Mouse (Mus musculus): ENCODE data around the gene Cobl.

Cobl gene

DNA sequence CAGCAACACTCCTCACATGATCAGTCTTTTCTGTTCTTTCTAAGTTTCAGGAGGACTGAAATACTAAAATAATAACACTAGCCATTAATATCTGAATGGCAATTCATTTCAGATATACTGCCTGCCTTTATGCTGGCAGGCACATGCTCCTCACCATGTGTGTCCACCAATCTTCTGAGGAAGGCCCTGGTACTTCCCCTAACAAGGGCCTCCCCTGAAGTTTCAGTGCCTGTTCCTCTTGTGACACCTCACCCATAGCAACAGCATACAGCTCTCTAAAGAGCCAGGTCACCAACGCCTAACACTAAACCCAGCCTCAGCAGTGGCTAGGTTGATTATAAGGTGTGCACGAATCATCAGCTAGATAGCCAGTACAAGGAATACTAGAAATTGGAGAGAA, 20.5 kb downstream of the Cobl start:
- DNase-seq (ENCODE audit: inconsistent ontology term) = no peak

DNA sequence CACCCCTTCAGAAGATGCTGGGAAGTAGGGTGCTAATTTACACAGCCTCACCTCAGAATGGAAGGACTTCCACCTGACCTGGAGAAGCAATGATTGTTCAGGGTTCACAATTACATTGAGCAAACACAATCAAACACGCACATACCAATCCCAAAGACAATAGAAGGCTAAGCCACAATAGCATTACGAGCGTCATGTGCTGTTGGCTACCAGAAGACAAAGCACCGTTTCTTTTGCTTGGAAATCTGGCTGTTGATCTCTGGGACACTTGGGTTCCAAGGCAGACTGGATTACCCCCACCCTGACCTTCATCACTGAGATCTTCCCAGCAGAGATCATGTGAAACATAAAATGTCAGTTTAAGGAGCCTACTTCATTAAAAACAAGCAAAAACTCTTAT, 21.1 kb downstream of the Cobl start:
- no peak for DNase-seq (ENCODE audit: inconsistent ontology term)

DNA sequence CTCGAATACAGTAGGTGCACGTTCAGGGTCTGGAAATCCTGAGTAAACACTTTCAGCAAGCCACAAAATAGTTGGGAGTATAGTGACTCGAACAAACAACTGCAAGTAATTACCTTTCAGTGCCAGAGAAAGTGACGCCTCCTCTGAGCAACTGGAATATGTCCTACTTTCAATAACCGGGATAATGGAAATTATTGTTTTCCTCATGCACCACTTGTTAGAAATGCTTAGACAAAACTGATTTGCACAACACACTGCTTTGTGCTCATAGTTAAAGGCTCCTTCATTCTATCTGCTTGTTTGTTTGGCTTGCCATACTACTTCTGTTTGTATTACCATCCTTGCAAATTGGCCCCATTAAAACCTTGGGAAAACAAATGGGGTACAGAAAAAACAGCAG, 21.6 kb downstream of the Cobl start:
- DNase-seq (ENCODE audit: inconsistent ontology term) = peak; percentile 80

DNA sequence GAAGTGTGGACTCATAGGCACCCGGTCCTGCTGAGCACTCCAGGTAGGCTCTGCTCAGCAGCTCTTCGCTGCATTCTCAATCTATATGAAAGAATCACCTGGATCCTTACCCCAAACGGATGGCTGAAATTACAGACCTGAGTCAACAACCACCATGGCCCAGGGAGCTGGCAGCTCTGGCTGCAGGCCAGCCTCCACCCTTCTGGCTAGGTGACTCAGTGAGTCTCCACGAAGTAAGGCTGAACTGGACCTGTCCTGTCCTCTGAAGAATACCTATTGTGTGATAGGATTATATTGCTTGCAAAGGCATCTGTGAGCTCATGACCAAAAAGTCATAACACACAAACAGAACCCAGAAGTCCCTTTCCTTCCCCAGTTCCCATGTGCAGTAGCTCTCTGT, 22.5 kb downstream of the Cobl start:
- peak; percentile 40 for DNase-seq (ENCODE audit: inconsistent ontology term)

DNA sequence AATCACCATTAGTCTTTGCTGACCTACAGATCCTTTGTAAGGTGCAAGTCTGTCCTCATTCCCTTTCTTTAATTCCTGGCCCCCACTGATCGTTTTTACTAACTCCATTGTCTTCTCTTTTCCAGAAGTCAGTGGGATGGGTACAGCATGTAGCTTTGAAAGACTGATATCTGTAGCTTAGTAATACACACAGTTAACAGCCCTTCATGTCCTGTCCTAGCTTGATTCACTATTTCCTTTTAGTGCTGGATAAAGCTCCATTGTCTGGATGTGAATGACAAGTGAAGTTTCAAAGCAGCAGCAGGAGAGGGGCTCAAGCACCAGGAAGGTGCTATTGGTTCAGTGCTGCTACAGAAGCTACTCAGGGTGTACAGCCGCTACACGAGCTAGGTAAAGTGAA, 28.9 kb downstream of the Cobl start:
- no peak for DNase-seq (ENCODE audit: inconsistent ontology term)

DNA sequence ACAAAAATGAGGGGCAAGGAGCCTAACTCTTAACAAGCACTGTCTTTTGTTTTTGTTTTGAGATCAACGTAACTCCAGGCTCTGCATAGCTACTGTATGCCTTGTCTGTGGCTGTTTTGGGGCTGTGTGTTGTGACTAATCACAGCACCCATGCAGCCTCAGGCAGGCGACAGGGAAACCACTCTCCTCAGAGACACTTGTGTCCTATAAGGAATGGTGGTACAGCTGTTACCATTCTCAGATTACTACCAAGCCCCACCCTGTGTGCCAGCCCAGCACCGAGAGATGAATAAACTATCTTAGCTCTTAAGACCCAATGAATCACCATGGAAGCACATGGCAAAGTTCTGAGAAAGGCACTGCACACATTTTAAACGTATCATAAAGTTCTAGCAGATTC, 29.7 kb downstream of the Cobl start:
- no peak for DNase-seq (ENCODE audit: inconsistent ontology term)

DNA sequence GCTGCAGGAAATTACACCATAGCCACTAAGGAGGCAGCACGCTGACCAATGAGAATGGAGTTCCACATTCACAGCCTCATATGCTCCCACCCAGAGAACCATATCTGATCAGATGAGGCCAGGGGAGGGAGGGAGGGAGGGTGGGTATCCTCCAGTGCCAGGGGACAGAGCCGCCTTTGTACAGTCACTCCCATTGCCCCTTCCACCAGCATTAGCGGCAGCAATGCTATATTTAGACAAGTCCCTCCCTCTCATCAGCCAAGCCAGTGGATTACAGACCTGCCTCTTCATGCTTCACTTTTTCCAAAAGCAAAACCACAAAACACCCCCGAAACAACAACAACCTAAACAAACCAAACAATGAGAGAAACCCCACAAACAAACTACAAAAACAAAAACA, 30.2 kb downstream of the Cobl start:
- peak; percentile 73 for DNase-seq (ENCODE audit: inconsistent ontology term)

DNA sequence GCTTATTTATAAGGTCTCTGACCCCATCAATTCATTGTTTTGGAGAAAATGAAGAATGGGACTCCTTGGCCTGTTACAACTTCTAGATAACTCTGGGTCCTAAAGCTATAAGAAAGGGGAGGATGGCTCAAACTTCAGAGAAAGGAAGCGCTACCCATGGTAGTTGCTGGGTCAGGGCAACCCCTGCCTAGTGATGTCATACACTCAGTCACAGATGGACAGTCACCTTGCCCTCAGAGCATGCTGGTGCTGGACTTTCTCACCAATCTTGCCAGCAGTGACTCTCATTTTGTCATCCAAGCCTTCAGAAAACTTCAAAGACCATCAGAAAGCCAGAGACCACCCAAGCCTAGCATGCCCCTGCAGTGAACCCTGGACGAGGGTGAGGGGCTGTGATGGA, 32.8 kb downstream of the Cobl start:
- DNase-seq (ENCODE audit: inconsistent ontology term) = no peak

DNA sequence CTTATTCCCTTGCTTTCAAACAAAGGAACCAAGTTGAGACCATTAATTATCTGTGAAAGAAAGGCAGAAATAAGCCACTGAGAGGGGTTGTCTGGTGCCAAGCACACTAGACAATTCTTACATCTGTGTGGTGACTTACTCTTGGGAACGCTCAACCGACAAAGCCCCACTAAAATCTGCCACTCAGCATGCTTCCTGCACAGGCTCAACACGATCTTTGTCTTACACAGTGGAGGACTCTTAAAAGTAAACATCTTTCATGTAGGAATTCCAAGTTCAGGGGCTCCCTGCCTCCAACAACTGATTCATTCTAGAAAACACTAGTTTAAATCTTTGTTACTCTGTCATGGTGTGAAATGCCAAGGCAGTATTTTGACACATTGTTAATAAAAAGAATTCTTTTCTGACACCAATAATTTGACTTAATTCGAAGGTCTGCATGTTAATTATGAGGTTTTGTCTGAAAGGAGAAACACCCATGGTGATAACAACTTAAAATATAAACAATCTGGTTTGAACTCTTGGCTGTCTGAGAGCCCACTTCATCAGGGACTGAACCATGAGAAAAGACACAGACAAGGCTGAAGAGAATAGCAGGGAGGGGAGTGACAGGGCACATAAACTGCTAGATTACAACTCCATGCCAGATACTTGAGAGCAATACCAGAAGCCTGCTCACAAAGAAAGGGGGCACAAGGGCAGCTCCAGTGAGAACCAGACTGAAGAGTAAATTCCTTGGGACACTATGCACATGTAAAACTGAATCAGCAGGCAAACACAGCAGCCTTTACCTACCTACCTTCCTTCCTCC, 34.3 kb downstream of the Cobl start:
- peak; percentile 80 for DNase-seq (ENCODE audit: inconsistent ontology term)

DNA sequence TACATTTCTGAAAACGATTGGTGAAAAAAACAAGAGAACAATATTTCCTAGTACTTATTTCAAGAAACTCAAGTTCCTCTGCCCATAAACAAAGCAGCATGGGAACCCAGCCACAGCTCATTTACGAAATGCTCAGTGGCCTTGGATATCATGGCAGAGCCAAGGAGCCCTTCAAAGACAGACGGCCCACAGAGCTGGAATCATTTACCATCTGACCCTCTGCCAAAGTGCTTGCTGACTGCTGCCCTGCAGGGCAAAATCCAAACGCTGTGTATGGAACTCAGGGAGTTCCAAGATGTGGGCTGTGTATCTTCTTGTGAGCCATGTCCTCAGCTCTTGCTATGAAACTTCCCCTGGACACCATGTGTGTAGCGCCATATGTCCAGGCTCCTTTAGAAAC, 38.0 kb downstream of the Cobl start:
- DNase-seq (ENCODE audit: inconsistent ontology term) = peak; percentile 49

DNA sequence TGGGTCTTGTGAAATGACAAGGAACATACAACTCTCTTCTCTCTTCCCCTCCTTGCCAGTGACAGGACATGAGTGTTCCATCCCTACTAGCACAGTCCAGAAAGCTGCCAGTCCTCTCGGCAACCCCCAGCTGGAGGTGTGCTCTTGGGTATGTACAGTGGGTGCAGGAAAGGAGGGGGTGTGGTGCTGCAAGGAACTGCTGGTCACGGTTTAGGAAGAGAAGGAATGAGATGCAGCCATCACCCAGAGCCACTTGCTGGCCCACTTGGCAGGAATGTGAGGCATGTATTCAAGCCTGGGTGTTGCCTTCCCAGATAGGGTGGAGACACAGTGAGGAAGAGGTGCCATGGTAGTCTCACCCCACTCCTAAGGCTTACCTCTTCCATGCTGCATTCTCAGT, 40.6 kb downstream of the Cobl start:
- no peak for DNase-seq (ENCODE audit: inconsistent ontology term)

DNA sequence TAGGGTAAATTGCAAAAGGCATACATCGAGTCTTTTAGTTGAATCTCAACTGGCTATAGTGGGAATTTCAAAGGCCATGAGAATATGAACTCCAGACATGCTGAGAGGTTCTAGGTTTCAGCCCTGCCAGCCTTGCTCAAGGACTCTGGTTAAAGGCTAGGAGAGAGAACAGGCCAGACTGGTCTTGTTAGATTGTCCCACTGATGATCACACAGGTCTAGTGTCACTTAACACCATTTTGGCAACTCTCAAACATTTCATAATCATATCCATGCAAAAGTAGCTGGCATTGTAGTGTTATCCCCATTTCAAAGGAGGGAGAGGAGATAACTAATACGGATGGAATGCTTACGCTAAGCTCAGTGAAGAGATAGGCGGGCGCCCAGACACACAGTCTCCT, 43.6 kb downstream of the Cobl start:
- DNase-seq (ENCODE audit: inconsistent ontology term) = peak; percentile 40

DNA sequence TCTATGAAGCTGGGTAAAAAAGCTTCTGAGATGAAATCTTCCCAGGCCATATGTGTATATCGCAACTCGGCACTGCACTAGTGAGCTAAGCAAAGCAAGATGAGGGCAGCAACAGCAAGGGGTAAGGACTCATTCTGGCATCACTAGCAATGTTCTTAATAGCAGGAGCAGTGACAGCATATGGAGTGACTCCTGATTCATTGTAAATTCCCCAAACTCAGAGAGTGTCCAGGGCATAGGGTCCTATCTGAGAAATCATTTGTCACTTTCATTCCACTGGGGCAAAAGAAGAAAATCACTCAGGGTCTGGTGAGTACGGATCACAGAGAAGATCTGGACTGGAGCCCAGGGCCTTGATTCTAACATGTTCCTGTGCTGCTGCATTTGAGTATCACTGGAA, 44.6 kb downstream of the Cobl start:
- DNase-seq (ENCODE audit: inconsistent ontology term) = no peak

DNA sequence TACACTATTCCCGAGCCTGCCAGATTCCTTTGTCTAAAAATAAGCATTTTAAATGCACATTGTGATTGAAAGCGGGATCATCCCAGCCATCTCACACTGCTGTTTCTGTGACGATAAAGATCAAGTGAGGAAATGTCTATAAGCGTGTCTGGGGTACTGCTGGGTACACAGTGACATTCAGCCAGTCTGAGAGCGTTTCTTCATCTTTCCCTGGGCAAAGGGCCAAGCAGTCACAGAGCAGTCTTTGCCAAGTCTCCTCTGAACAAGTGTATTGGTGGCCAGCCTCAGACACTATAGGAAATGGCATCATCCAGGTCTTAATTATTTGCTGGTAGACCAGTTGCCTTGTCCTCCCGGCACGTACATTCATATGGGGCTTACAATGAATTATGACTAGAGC, 47.9 kb downstream of the Cobl start:
- DNase-seq (ENCODE audit: inconsistent ontology term) = peak; percentile 64

DNA sequence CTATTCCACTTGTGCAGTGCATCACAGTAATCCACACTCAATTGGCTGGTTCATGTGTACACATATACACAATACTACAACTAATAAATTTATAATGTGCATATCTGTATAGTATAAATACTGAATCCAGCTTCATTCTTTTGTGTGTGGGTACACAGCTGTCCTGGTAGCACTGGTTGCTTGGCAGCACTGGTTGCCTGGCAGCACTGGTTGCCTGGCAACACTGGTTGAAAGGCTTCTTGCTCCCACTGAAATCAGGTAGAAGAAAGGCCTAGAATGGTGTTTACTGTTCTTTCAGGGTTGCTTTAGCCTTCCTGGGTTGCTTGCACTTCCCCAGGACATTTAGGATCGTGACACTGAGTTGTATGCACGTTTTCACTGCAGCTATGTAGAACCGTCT, 49.4 kb downstream of the Cobl start:
- no peak for DNase-seq (ENCODE audit: inconsistent ontology term)

DNA sequence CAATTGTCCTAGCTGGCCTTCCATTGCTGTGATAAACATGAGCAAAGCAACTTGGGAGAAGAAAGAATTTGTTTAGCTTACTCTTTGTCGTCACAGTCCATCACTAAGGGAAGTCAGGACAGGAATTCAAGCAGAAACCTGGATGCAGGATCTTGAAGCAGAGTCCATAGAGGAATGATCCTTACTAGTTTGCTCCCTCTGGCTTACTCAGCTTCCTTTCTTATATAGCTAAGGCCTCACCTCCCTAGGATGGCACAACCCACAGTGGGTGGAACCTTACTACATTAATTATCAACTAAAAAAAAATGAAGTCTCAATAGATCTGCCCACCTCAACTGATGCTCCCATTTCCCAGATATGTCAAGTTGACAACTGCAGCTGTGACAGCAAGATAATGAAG, 52.8 kb downstream of the Cobl start:
- no peak for DNase-seq (ENCODE audit: inconsistent ontology term)

DNA sequence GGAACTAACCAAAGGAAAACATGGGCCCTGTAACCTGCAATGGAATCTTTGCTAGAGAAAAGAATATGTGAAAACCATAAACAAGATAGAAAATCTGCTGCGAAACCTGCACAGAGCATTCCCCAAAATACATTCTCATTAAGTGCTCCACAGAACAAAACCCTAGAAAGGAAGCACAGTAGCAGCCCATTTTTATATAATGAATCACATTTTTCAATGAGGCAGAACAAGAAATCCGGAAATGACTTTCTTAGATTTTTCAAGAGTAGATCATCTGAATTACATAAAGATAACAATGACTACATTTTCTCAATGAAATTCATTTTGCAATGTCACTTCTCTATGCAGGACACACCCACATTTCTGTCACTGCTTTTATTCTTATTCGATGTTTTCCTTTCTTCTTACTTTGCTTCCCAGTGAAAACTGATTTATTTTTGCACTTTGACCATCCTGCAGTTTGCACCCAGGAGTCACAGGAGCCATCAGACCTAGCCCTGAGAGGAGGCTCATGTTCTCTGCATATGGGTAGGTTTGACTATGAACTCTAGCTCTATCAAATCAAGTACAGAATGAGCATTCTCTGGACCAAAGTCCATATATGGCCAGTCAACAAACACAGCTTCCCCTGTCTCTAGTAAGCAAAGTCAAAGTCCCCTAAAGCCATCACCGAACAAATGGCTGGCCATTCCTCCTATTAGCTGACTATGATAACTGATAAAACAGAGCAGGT, 53.5 kb downstream of the Cobl start:
- peak; percentile 72 for DNase-seq (ENCODE audit: inconsistent ontology term)

DNA sequence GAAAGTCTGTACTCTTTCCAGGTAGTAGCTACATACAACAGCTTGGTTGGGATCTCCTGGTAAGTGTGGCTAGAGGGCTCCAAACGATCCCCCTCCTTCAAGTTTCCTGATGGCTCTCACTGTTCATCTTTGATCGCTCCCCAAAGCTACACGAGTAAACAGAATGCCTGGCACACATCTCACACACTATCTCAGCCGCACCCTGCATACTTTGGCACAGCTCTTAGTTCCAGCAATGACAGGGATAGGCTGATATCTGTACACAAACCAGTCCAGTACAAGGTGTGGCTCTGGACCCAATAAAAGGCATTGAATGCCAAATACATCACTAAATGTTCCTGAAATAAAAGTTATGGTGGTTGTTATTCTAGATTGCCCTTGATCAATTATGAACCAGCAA, 55.3 kb downstream of the Cobl start:
- DNase-seq (ENCODE audit: inconsistent ontology term) = peak; percentile 42

DNA sequence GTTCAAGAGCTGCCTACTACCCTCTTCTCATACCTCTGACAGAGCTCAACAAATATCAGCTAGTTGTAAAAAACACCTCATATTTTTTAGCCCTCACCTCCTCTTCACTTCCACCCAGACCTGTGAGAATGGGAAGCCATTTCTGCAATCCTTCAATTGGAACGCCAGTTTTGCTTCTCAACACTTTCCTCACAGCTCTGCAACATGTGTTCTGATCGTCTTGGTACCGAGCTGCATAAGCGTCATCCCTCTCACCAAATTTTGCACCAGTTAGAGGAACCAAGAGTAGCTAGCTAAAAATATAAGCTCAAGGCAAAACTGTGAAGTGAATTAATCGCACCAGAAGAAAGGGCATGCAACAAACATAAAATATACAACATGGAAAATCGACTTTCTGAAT, 56.9 kb downstream of the Cobl start:
- no peak for DNase-seq (ENCODE audit: inconsistent ontology term)

DNA sequence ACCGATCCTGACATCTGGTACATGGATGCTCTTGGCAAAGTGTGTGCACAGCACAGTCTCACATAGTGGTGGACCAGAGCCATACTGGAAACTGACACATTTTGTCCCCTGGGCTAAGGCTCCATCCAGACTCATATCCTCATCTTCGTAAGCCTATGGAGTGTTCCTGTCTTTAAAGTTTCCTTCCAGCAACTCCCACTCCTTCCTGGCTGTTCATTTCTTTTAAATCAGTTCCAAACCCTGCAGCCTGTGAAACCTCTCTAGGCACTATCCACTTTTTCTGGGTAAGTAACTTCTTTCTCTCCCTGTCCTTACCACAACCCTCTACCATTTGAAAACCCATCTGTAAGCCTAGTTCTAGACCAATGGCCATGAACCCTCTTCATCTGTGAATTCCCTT, 64.9 kb downstream of the Cobl start:
- DNase-seq (ENCODE audit: inconsistent ontology term) = no peak

DNA sequence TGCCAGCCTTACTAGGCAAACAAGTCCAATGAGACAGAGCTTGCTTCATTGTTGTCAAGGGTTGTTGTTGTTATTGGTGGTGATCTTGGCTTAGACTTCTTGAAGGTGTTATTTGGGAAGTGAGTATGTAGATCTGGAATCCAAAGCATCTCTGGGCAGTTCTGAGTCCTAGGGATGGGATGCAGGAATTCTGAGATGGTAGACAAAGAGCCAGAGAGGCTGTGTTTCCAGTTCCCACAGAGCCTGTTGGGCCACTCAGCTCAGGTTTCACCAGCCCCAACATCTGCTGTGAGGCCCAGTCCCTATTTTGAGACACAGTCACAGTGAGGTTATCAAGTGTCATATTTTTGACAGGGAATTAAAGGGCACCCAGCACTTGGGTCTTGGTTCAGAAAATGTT, 68.6 kb downstream of the Cobl start:
- peak; percentile 84 for DNase-seq (ENCODE audit: inconsistent ontology term)

DNA sequence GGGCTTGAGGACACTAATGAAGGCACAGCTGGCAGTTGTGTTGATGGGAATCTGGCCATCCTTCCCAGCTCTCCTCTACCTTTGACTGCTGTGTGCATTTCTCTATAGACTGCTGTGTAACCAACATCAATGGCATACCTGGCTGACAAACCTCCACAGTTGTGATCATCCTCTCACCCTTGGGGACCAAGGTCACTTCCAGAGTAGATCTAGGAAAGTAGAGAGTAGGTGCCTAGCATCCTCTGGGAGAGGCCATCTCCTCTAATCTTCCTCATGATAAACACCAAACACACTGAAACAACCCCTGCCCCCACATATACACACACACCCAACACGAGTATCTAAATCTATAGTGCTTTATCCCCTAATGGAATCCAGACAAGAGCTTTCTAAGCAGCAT, 70.1 kb downstream of the Cobl start:
- DNase-seq (ENCODE audit: inconsistent ontology term) = no peak

DNA sequence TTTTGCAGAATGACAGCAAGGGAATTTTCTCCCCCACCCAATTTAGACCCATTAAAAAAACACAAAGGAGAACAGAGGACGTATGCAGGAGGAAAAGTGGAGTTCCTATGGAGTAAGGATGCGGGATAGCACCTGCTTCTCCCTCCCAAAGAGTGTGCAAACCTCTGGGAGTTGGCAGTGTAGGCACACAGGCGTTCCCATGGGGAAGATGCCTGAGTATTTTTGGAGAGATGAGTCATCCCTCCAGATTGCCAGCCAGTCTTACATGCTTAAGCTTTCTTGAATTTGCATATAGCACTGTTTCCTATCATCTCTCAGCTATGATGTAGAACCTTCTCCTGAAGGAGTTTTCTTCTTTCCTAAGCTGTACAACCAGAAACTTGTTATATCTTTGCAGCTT, 70.6 kb downstream of the Cobl start:
- DNase-seq (ENCODE audit: inconsistent ontology term) = peak; percentile 55

Data from Muller cell, postnatal 12 days (primary cell).